Mouse (Mus musculus) ES-Bruce4 (cell line): ENCODE measurements around the gene Ino80. TPM values are rescaled to one million over a fixed set of nuclear protein-coding genes. Genes with fewer than 3 reads are reported as not detected.

Experiments used
- H3K27ac ChIP-seq: 2 replicates; pipeline ENCODE4 v1.5.1; 2012; ENCODE audit warnings: low read length, inconsistent platforms; ENCODE audit not compliant: insufficient read depth
- H3K27me3 ChIP-seq: 2 replicates; pipeline ENCODE4 v1.6.1; 2012; ENCODE audit warnings: mild to moderate bottlenecking, low read length, inconsistent platforms; ENCODE audit not compliant: control insufficient read depth, poor library complexity, insufficient read depth, severe bottlenecking
- H3K36me3 ChIP-seq: 2 replicates; pipeline ENCODE4 v1.6.1; 2012; ENCODE audit warnings: inconsistent platforms, mild to moderate bottlenecking, low read length, moderate library complexity; ENCODE audit not compliant: control insufficient read depth, poor library complexity, insufficient read depth, severe bottlenecking
- H3K4me1 ChIP-seq: one replicate; pipeline ENCODE4 v1.8.1; 2011; ENCODE audit warnings: low read length; ENCODE audit not compliant: control insufficient read depth, insufficient read depth
- H3K4me3 ChIP-seq: 2 replicates; pipeline ENCODE4 v1.5.1; 2011; ENCODE audit warnings: low read depth, mild to moderate bottlenecking, low read length
- H3K9ac ChIP-seq: 2 replicates; pipeline ENCODE4 v1.6.1; 2012; ENCODE audit warnings: low read depth, mild to moderate bottlenecking, inconsistent platforms; ENCODE audit not compliant: poor library complexity, severe bottlenecking
- H3K9me3 ChIP-seq: replicated peaks from 2 replicates; pipeline ENCODE4 v1.6.1; 2012; ENCODE audit warnings: mild to moderate bottlenecking, low read length, inconsistent platforms; ENCODE audit not compliant: control insufficient read depth, poor library complexity, insufficient read depth, severe bottlenecking
- CTCF ChIP-seq: IDR thresholded peaks from one replicate; pipeline ENCODE4 v1.8.1; 2011; ENCODE audit warnings: low read depth, low read length
- EP300 ChIP-seq: IDR thresholded peaks from 2 replicates; pipeline ENCODE4 v1.6.1; 2011; ENCODE audit warnings: low read depth, low read length; ENCODE audit not compliant: insufficient read depth
- POLR2A ChIP-seq: IDR thresholded peaks from one replicate; pipeline ENCODE4 v1.8.1; 2011; ENCODE audit warnings: low read length; ENCODE audit not compliant: insufficient read depth
- polyA plus RNA-seq: library from polyadenylated mRNA; stranded (reverse); fragments of >200 nt; gene quantifications from 2 replicates; pipeline ENCODE4 v1.2.4, GENCODE M21; 2011; ENCODE audit warnings: low read depth; ENCODE audit not compliant: missing spikeins, insufficient read depth, insufficient read length

Gene Ino80
- polyA plus RNA-seq, 1 experiment, result 27.8 TPM

DNA sequence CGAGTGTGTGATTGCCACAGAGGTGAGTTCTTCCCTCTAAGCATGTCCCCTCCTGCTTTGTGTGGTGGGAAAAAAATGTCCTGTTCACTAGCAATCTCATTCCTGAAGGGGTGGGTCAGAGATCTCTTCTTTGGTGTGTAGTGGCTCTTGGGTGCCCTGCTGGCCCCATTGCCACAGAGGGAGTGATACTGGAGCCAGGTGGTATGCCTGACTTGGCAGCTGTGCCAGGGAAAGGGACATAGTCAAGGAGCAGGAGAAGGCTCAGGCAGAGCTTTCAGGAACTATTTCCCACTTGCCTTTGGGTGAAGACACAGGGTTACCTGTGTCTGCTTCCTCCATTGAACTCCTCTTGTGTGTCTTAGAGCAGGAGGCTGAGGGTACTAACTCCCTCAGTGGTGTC is 143.4 kb downstream of the Ino80 start:
- Histone ChIP-seq H3K27ac (no peak overlapping the region), H3K4me1 (peaks cover 3% of the 10 kb centered on the region), H3K36me3 (no peaks in the 10 kb centered on the region), H3K9ac (no peak overlapping the region), H3K4me3 (no peak overlapping the region), H3K9me3 (no peaks in the 10 kb centered on the region), H3K27me3 (peaks cover 3% of the 10 kb centered on the region)
- TF ChIP-seq POLR2A, result no peak
- no peak for TF ChIP-seq EP300
- TF ChIP-seq CTCF, result no peak

DNA sequence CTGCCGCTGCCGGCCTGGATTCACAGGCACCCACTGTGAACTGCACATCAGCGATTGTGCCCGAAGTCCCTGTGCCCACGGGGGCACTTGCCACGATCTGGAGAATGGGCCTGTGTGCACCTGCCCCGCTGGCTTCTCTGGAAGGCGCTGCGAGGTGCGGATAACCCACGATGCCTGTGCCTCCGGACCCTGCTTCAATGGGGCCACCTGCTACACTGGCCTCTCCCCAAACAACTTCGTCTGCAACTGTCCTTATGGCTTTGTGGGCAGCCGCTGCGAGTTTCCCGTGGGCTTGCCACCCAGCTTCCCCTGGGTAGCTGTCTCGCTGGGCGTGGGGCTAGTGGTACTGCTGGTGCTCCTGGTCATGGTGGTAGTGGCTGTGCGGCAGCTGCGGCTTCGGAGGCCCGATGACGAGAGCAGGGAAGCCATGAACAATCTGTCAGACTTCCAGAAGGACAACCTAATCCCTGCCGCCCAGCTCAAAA is 145.3 kb downstream of the Ino80 start:
- Histone ChIP-seq H3K9ac (no peak overlapping the region), H3K27ac (no peak overlapping the region), H3K36me3 (no peaks in the 10 kb centered on the region), H3K4me3 (peak overlapping the region; percentile 37), H3K27me3 (peaks cover 5% of the 10 kb centered on the region), H3K4me1 (peaks cover under 1% of the 10 kb centered on the region), H3K9me3 (no peaks in the 10 kb centered on the region)
- no peak for TF ChIP-seq POLR2A
- TF ChIP-seq EP300, result no peak
- TF ChIP-seq CTCF, result no peak

DNA sequence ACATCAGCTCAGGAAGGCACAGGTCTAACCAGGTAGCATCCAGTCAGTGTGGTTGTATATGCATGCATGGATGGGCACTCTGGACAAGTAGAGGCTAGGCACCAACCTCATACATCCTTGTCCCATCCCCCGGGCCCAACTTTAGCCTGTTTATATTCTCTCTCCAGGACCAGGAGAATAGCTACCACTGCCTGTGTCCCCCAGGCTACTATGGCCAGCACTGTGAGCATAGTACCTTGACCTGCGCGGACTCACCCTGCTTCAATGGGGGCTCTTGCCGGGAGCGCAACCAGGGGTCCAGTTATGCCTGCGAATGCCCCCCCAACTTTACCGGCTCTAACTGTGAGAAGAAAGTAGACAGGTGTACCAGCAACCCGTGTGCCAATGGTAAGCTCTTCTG is 146.7 kb downstream of the Ino80 start:
- Histone ChIP-seq H3K27ac (no peak overlapping the region), H3K9ac (no peak overlapping the region), H3K4me3 (no peak overlapping the region), H3K4me1 (no peaks in the 10 kb centered on the region), H3K9me3 (no peaks in the 10 kb centered on the region), H3K36me3 (no peaks in the 10 kb centered on the region), H3K27me3 (peaks cover 10% of the 10 kb centered on the region)
- TF ChIP-seq POLR2A (no peak), CTCF (no peak), EP300 (no peak)

DNA sequence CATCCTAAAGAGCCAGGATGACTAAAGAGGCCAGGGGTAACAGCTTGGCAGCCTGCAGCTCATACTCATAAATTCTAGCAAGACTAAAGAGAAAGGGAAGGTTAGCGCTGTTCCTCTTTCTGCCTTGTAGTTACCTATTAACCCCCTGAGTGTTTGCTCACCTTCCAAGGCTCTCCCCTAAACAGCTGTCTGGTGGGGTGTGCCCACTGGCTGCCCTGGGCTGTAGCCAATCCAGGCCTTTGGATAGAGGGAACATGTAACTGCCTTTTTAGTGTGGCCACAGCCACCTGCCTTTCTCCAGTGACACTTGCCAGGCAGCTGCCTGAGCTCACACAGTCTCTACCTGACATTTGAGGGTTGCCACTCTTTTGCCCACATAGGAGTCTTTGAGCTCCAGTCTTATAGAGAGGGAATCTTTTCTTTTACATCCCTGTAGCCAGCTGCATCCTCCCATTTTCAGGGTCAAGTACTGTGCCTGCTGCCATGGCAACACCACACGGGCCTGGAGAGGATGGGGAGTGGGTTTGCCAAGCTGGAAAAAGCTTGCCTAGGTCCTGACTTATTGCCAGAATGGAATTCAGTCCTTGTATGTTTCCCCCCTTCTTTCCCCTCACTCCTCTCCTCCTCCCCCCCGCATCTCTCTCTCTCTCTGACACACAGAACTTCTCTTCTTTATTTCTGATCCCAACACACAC is 148.2 kb downstream of the Ino80 start:
- H3K27ac ChIP-seq, result no peak overlapping the region
- H3K9me3 ChIP-seq, result no peaks in the 10 kb centered on the region
- no peak overlapping the region for H3K4me3 ChIP-seq
- peaks cover 12% of the 10 kb centered on the region for H3K27me3 ChIP-seq
- no peak overlapping the region for H3K9ac ChIP-seq
- no peak for TF ChIP-seq POLR2A
- no peak for TF ChIP-seq EP300
- H3K36me3 ChIP-seq, result no peaks in the 10 kb centered on the region
- H3K4me1 ChIP-seq, result no peaks in the 10 kb centered on the region

DNA sequence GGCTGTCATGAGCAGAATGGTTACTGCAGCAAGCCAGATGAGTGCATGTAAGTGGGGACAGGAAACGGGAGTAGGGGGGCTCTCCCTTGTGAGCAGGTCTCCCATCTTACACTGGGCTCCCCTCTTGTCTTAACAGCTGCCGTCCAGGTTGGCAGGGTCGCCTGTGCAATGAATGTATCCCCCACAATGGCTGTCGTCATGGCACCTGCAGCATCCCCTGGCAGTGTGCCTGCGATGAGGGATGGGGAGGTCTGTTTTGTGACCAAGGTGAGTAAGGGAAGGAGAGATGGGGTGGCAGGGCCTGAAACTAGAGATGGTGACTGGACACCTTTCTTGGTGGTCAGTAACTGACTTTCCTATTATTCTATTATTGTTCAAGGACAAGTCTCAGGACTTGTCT is 148.9 kb downstream of the Ino80 start:
- H3K27me3 ChIP-seq, result peaks cover 16% of the 10 kb centered on the region
- H3K4me1 ChIP-seq, result no peaks in the 10 kb centered on the region
- TF ChIP-seq POLR2A (no peak), EP300 (no peak), CTCF (no peak)
- H3K9ac ChIP-seq, result no peak overlapping the region
- H3K36me3 ChIP-seq, result no peaks in the 10 kb centered on the region
- H3K4me3 ChIP-seq, result no peak overlapping the region
- no peak overlapping the region for H3K27ac ChIP-seq
- H3K9me3 ChIP-seq, result no peaks in the 10 kb centered on the region

DNA sequence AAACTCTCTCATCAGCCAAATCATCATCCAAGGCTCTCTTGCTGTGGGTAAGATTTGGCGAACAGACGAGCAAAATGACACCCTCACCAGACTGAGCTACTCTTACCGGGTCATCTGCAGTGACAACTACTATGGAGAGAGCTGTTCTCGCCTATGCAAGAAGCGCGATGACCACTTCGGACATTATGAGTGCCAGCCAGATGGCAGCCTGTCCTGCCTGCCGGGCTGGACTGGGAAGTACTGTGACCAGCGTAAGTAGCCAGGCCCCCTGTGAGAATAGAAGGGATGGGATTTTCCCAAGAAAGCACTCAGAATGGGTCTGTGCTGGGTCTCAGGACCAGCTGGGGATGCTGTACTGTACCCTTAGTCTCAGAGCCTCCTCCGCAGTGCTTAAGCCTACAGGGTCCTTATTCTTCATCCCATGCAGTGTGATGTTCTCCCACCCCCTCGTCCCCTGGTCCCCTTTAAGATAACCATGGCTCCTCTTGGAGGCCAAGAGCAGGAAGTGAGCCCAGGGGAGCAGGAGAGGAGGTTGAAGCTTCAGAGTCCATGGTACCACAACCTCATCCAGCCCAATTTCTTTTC is 149.5 kb downstream of the Ino80 start:
- Histone ChIP-seq H3K27me3 (peaks cover 18% of the 10 kb centered on the region), H3K9me3 (no peaks in the 10 kb centered on the region), H3K4me3 (no peak overlapping the region), H3K4me1 (peaks cover 1% of the 10 kb centered on the region), H3K9ac (no peak overlapping the region), H3K36me3 (no peaks in the 10 kb centered on the region), H3K27ac (no peak overlapping the region)
- TF ChIP-seq CTCF (no peak), POLR2A (no peak), EP300 (no peak)
